Mouse (Mus musculus): ENCODE measurements at regions not wholly inside any gene's neighbourhood (a gene's known extent, or its start where the extent isn't known, plus 50 kb on each side); places are given as distances from the start of the nearest gene placed in this dataset.

GRCm38 (mm10) chr2:147840936-147841335, 205.8 kb downstream of the Foxa2 start:
- WGBS = 67% methylated on average over 5 of the region's 5 CpGs
- H3K9me3 ChIP-seq (ENCODE audit: control insufficient read depth, low read length) = no peaks in the 10 kb centered on the region
- no peak overlapping the region for H3K4me3 ChIP-seq (ENCODE audit: low read length)
- H3K4me2 ChIP-seq (ENCODE audit: low read depth, low read length) = no peak overlapping the region
- no peak for ATAC-seq
- no peak overlapping the region for H3K9ac ChIP-seq (ENCODE audit: low read depth, low read length)
- no peaks in the 10 kb centered on the region for H3K27me3 ChIP-seq (replicated peaks; ENCODE audit: control insufficient read depth, insufficient read depth, low read length)
- H3K36me3 ChIP-seq (ENCODE audit: control insufficient read depth, insufficient read depth, low read length) = no peaks in the 10 kb centered on the region
- no peak overlapping the region for H3K27ac ChIP-seq (ENCODE audit: low read length)
- no peaks in the 10 kb centered on the region for H3K4me1 ChIP-seq (ENCODE audit: control insufficient read depth, insufficient read depth, low read length)

DNA sequence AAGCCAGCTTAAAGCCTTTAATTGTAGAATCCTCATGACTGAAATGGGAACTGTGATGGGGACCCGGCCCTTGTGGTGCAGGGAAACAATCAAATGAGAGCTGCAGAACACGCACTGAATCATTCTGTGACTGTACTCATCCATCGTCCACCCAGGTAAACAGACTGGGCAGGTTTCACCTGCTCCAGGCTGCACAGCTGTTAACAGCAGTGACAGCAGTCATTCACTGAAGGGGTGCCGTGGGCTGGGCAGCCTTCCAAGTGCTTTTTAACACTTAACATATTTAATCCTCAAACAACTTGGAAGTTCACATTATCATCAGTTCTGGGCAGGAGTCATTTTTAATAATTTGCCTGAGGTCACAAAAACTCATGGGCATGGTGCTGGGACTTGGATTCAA, 208.2 kb downstream of the Foxa2 start:
- 58% methylated on average over 4 of the region's 4 CpGs for WGBS
- no peaks in the 10 kb centered on the region for H3K4me1 ChIP-seq (ENCODE audit: control insufficient read depth, insufficient read depth, low read length)
- no peaks in the 10 kb centered on the region for H3K9me3 ChIP-seq (ENCODE audit: control insufficient read depth, low read length)
- no peak for ATAC-seq
- H3K27ac ChIP-seq (ENCODE audit: low read length) = no peak overlapping the region
- no peak overlapping the region for H3K4me2 ChIP-seq (ENCODE audit: low read depth, low read length)
- no peak overlapping the region for H3K4me3 ChIP-seq (ENCODE audit: low read length)
- H3K27me3 ChIP-seq (replicated peaks; ENCODE audit: control insufficient read depth, insufficient read depth, low read length) = no peaks in the 10 kb centered on the region
- no peaks in the 10 kb centered on the region for H3K36me3 ChIP-seq (ENCODE audit: control insufficient read depth, insufficient read depth, low read length)
- H3K9ac ChIP-seq (ENCODE audit: low read depth, low read length) = no peak overlapping the region

DNA sequence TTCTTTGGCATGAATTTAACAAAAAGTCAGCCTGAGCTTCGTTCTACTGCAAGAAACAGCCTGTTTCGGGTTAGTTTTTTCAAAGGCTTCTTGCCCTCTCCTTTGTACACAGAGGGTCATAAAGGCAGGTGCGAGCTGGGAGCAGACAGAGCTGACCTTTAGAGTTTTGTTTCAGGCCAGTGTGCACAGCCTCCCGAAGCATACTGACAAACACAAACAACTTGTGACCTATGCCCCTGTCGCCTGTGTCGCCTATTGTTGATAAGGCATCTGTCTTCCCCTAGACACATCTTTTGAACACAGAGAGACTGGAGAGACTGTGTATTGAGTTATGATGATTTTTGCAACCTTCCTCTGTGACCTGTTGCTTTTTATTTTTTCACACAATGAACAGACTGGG, 216.2 kb downstream of the Foxa2 start:
- Histone ChIP-seq H3K4me2 (ENCODE audit: low read depth, low read length) (no peak overlapping the region), H3K36me3 (ENCODE audit: control insufficient read depth, insufficient read depth, low read length) (no peaks in the 10 kb centered on the region), H3K9me3 (ENCODE audit: control insufficient read depth, low read length) (no peaks in the 10 kb centered on the region), H3K4me3 (ENCODE audit: low read length) (no peak overlapping the region), H3K27ac (ENCODE audit: low read length) (no peak overlapping the region), H3K9ac (ENCODE audit: low read depth, low read length) (no peak overlapping the region), H3K27me3 (replicated peaks; ENCODE audit: control insufficient read depth, insufficient read depth, low read length) (no peaks in the 10 kb centered on the region), H3K4me1 (ENCODE audit: control insufficient read depth, insufficient read depth, low read length) (no peaks in the 10 kb centered on the region)
- ATAC-seq = no peak
- 23% methylated on average over 6 of the region's 6 CpGs for WGBS

DNA sequence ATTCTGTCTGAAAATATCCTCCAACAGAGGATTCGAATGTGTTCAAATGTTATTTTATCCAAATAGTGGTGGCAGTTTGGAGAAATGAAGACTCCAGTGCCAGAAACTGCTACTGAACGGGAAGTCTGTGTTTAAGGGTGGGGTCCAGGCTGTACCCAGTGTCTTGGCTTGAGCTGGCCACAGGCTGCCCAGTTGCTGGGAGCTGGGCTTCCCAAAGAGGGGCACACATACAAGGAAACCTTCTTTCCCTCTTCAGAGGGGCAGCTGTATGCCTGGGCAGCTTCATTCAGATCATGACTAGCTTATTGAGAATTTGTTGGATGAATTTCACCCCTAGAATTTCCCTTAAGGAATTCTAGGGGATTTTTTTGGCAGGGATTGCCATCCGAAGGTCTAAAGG, 229.8 kb downstream of the Foxa2 start:
- Histone ChIP-seq H3K36me3 (ENCODE audit: control insufficient read depth, insufficient read depth, low read length) (no peaks in the 10 kb centered on the region), H3K27me3 (replicated peaks; ENCODE audit: control insufficient read depth, insufficient read depth, low read length) (no peaks in the 10 kb centered on the region), H3K27ac (ENCODE audit: low read length) (no peak overlapping the region), H3K4me1 (ENCODE audit: control insufficient read depth, insufficient read depth, low read length) (no peaks in the 10 kb centered on the region), H3K4me2 (ENCODE audit: low read depth, low read length) (no peak overlapping the region), H3K4me3 (ENCODE audit: low read length) (no peak overlapping the region), H3K9ac (ENCODE audit: low read depth, low read length) (no peak overlapping the region), H3K9me3 (ENCODE audit: control insufficient read depth, low read length) (no peaks in the 10 kb centered on the region)
- WGBS = 71% methylated on average over 3 of the region's 3 CpGs
- ATAC-seq = no peak

- no peaks in the 10 kb centered on the region for H3K27me3 ChIP-seq (replicated peaks; ENCODE audit: control insufficient read depth, insufficient read depth, low read length)
- no peaks in the 10 kb centered on the region for H3K4me1 ChIP-seq (ENCODE audit: control insufficient read depth, insufficient read depth, low read length)
- no peaks in the 10 kb centered on the region for H3K9me3 ChIP-seq (ENCODE audit: control insufficient read depth, low read length)
- H3K4me2 ChIP-seq (ENCODE audit: low read depth, low read length) = no peak overlapping the region
- no peaks in the 10 kb centered on the region for H3K36me3 ChIP-seq (ENCODE audit: control insufficient read depth, insufficient read depth, low read length)
- no peak overlapping the region for H3K9ac ChIP-seq (ENCODE audit: low read depth, low read length)
- WGBS = 78% methylated on average over 3 of the region's 3 CpGs
- ATAC-seq = no peak
- H3K4me3 ChIP-seq (ENCODE audit: low read length) = no peak overlapping the region
- no peak overlapping the region for H3K27ac ChIP-seq (ENCODE audit: low read length)
Measured at GRCm38 (mm10) chr2:147814231-147814630, 232.5 kb downstream of the Foxa2 start.

DNA sequence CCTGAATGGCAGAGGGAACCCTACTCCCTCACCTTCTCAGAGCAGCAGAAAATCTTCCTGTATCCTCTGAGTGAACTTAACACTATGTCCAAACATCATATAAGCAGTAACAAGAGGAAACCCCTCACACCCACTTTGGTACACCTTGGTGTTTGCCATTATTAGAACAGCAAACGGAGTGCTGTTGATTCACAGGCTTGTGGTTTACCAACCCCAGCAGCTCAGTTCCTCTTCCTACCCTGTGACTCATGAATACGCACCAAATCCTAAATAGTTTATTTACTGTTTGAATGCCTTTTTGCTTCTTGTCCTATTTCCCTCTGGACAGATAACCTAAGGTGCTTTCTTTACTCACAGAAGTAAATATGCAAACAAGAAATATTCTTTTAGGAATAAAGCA, 233.3 kb downstream of the Foxa2 start:
- Histone ChIP-seq H3K27me3 (replicated peaks; ENCODE audit: control insufficient read depth, insufficient read depth, low read length) (no peaks in the 10 kb centered on the region), H3K4me3 (ENCODE audit: low read length) (no peak overlapping the region), H3K27ac (ENCODE audit: low read length) (no peak overlapping the region), H3K4me2 (ENCODE audit: low read depth, low read length) (no peak overlapping the region), H3K36me3 (ENCODE audit: control insufficient read depth, insufficient read depth, low read length) (no peaks in the 10 kb centered on the region), H3K9me3 (ENCODE audit: control insufficient read depth, low read length) (no peaks in the 10 kb centered on the region), H3K9ac (ENCODE audit: low read depth, low read length) (no peak overlapping the region), H3K4me1 (ENCODE audit: control insufficient read depth, insufficient read depth, low read length) (no peaks in the 10 kb centered on the region)
- WGBS = 75% methylated on average over 2 of the region's 2 CpGs
- ATAC-seq = no peak

DNA sequence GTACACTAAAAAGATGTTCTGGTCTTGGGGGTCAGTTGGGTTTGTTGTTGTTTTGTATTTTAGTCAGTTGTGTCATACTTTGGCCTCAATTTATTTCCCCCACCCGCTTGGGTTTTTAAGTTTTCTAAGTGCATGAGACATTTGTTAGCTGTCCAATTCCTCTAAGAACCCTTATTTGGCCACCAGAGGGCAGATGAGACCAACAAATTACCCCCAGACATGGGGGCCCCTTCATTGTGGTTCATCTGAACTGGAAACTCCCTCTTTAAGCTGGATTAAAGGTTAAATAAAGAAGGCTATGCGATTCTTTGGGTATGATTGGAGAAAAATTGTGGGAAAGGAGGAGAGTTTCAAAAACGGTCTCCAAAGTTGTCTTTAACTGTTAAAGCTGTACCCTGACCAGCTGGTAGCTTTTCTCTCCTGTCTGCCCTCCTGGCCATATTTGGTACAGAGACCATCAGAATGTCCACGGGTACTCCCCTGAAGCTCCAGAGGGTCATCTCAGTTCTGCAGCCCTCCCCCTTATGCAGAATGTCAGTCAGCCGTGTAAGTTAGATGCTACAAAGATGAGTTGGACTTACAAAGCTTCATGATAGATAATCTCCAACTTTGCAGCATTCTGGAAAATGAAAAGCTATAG, 238.6 kb downstream of the Foxa2 start:
- no peak for ATAC-seq
- no peak overlapping the region for H3K4me2 ChIP-seq (ENCODE audit: low read depth, low read length)
- H3K9ac ChIP-seq (ENCODE audit: low read depth, low read length) = no peak overlapping the region
- H3K27ac ChIP-seq (ENCODE audit: low read length) = no peak overlapping the region
- no peaks in the 10 kb centered on the region for H3K27me3 ChIP-seq (replicated peaks; ENCODE audit: control insufficient read depth, insufficient read depth, low read length)
- no peaks in the 10 kb centered on the region for H3K4me1 ChIP-seq (ENCODE audit: control insufficient read depth, insufficient read depth, low read length)
- 40% methylated on average over 5 of the region's 5 CpGs for WGBS
- no peaks in the 10 kb centered on the region for H3K9me3 ChIP-seq (ENCODE audit: control insufficient read depth, low read length)
- no peak overlapping the region for H3K4me3 ChIP-seq (ENCODE audit: low read length)
- H3K36me3 ChIP-seq (ENCODE audit: control insufficient read depth, insufficient read depth, low read length) = no peaks in the 10 kb centered on the region

GRCm38 (mm10) chr2:147803102-147803501, 243.7 kb downstream of the Foxa2 start:
- ATAC-seq = no peak
- H3K4me2 ChIP-seq (ENCODE audit: low read depth, low read length) = no peak overlapping the region
- H3K4me3 ChIP-seq (ENCODE audit: low read length) = no peak overlapping the region
- no peak overlapping the region for H3K9ac ChIP-seq (ENCODE audit: low read depth, low read length)
- H3K27ac ChIP-seq (ENCODE audit: low read length) = no peak overlapping the region
- WGBS = 37% methylated on average over 4 of the region's 4 CpGs
- no peaks in the 10 kb centered on the region for H3K4me1 ChIP-seq (ENCODE audit: control insufficient read depth, insufficient read depth, low read length)
- H3K27me3 ChIP-seq (replicated peaks; ENCODE audit: control insufficient read depth, insufficient read depth, low read length) = no peaks in the 10 kb centered on the region
- no peaks in the 10 kb centered on the region for H3K36me3 ChIP-seq (ENCODE audit: control insufficient read depth, insufficient read depth, low read length)
- H3K9me3 ChIP-seq (ENCODE audit: control insufficient read depth, low read length) = no peaks in the 10 kb centered on the region

DNA sequence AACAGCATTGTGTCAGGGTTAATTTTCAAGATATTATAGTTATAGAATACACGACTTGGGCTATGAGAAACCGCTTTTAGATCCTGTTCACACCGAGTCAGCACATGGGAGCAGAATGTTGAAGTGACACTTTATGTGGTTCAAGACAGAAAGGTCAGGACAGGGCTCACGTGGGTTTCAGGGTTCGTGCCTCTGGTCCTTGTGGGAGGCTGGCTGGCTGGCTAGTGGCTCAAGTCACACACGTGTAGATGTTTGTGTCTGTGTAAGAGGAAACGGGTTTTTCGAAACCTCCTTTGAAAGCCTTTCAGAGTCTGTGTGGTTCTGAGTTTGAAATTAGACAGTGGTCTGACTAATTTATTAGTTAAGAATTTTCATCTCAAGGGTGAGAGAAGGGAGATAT, 255.3 kb downstream of the Foxa2 start:
- Histone ChIP-seq H3K9ac (ENCODE audit: low read depth, low read length) (no peak overlapping the region), H3K27me3 (replicated peaks; ENCODE audit: control insufficient read depth, insufficient read depth, low read length) (no peaks in the 10 kb centered on the region), H3K36me3 (ENCODE audit: control insufficient read depth, insufficient read depth, low read length) (no peaks in the 10 kb centered on the region), H3K4me1 (ENCODE audit: control insufficient read depth, insufficient read depth, low read length) (no peaks in the 10 kb centered on the region), H3K27ac (ENCODE audit: low read length) (no peak overlapping the region), H3K9me3 (ENCODE audit: control insufficient read depth, low read length) (no peaks in the 10 kb centered on the region), H3K4me2 (ENCODE audit: low read depth, low read length) (no peak overlapping the region), H3K4me3 (ENCODE audit: low read length) (no peak overlapping the region)
- ATAC-seq = no peak
- 78% methylated on average over 8 of the region's 8 CpGs for WGBS

GRCm38 (mm10) chr2:147789877-147790276, 256.9 kb downstream of the Foxa2 start:
- Histone ChIP-seq H3K27ac (ENCODE audit: low read length) (no peak overlapping the region), H3K36me3 (ENCODE audit: control insufficient read depth, insufficient read depth, low read length) (no peaks in the 10 kb centered on the region), H3K9me3 (ENCODE audit: control insufficient read depth, low read length) (no peaks in the 10 kb centered on the region), H3K4me2 (ENCODE audit: low read depth, low read length) (no peak overlapping the region), H3K4me1 (ENCODE audit: control insufficient read depth, insufficient read depth, low read length) (no peaks in the 10 kb centered on the region), H3K9ac (ENCODE audit: low read depth, low read length) (no peak overlapping the region), H3K4me3 (ENCODE audit: low read length) (no peak overlapping the region), H3K27me3 (replicated peaks; ENCODE audit: control insufficient read depth, insufficient read depth, low read length) (no peaks in the 10 kb centered on the region)
- WGBS = 67% methylated on average over 1 of the region's 1 CpGs
- no peak for ATAC-seq

Measured in intestine, embryonic 16.5 days (tissue).